Mouse (Mus musculus) midbrain, postnatal 0 days (tissue): Measurements from ENCODE around the gene Gas2l2. TPM values are rescaled to one million over a fixed set of nuclear protein-coding genes. Genes with fewer than 3 reads are reported as not detected.

Experiments used
- ATAC-seq: fragments of 200-750 bp; cut with Nextera tagmentation; 2 replicates; pipeline ENCODE4 v1.8.0; 2017; ENCODE audit warnings: moderate number of reproducible peaks, mild to moderate bottlenecking, moderate TSS enrichment, moderate library complexity; ENCODE audit not compliant: low FRiP score
- DNase-seq: peaks from one replicate; pipeline ENCODE4 v3.0.0-alpha.2; 2015; ENCODE audit warnings: low spot score
- H3K27ac ChIP-seq: fragments of 300-500 bp; sonication (generic); 2 replicates; pipeline ENCODE4 v1.5.1; 2014; ENCODE audit warnings: low read depth, mild to moderate bottlenecking, low read length, mixed read lengths
- H3K27me3 ChIP-seq: fragments of 300-500 bp; sonication (generic); 2 replicates; pipeline ENCODE4 v1.6.1; 2014; ENCODE audit warnings: low read length, control low read depth, mixed read lengths; ENCODE audit not compliant: insufficient read depth
- H3K36me3 ChIP-seq: fragments of 300-500 bp; sonication (generic); 2 replicates; pipeline ENCODE4 v1.6.1; 2014; ENCODE audit warnings: low read length, control low read depth, mixed read lengths; ENCODE audit not compliant: insufficient read depth
- H3K4me1 ChIP-seq: fragments of 300-500 bp; sonication (generic); 2 replicates; pipeline ENCODE4 v1.6.1; 2014; ENCODE audit warnings: mild to moderate bottlenecking, control low read depth, antibody characterized with exemption, low read length, mixed read lengths; ENCODE audit not compliant: insufficient read depth
- H3K4me2 ChIP-seq: fragments of 300-500 bp; sonication (generic); 2 replicates; pipeline ENCODE4 v1.6.1; 2014; ENCODE audit warnings: low read depth, mild to moderate bottlenecking, low read length, mixed read lengths; ENCODE audit not compliant: poor library complexity, severe bottlenecking
- H3K4me3 ChIP-seq: fragments of 300-500 bp; sonication (generic); 2 replicates; pipeline ENCODE4 v1.5.1; 2014; ENCODE audit warnings: low read depth, mild to moderate bottlenecking, low read length, moderate library complexity
- H3K9ac ChIP-seq: fragments of 300-500 bp; sonication (generic); replicated peaks from 2 replicates; pipeline ENCODE4 v1.6.1; 2014; ENCODE audit warnings: mild to moderate bottlenecking, low read length, moderate library complexity, mixed read lengths; ENCODE audit not compliant: poor library complexity, severe bottlenecking
- H3K9me3 ChIP-seq: fragments of 300-500 bp; sonication (generic); 2 replicates; pipeline ENCODE4 v1.6.1; 2016; ENCODE audit warnings: low read length, control low read depth
- CTCF ChIP-seq: IDR thresholded peaks from 2 replicates; pipeline ENCODE4 v1.5.1; 2016; ENCODE audit warnings: antibody characterized with exemption, mild to moderate bottlenecking
- WGBS: fragments of 180-500 bp; shearing (Covaris S2); extraction: QIAGEN DNeasy Blood & Tissue Kit; methylation state at CpG from one replicate; pipeline ENCODE4 v1.1.7; 2014; 5-methylcytosine and 5-hydroxymethylcytosine counted together
- polyA plus RNA-seq: library from polyadenylated mRNA; unstranded; fragments of >200 nt; fragmentation: Nextera tagmentation; extraction: Ambion mirVana; gene quantifications from 2 replicates; pipeline ENCODE4 v1.2.1, GENCODE M21; 2015
- total RNA-seq: library from RNA; depleted of rRNA; stranded (reverse); fragments of >200 nt; gene quantifications from 2 replicates; pipeline ENCODE4 v1.2.3, GENCODE M21; 2014

The Gas2l2 gene
- total and polyA plus RNA-seq, 2 experiments from 2014 or later: 0.44 to 0.67 TPM

GRCm38 (mm10) chr11:83409792-83410291 lies 19.4 kb downstream of the Gas2l2 start:
- DNase-seq (peak; percentile 4), ATAC-seq (0 out of 2 replicates have a peak, but pooled peaks have one; percentile 52)
- H3K27me3 ChIP-seq: no peaks in the 10 kb centered on the region
- H3K4me1 ChIP-seq: peaks cover 8% of the 10 kb centered on the region; the same call in 1 of the 2 replicates
- 0 out of 2 replicates have a peak overlapping the region, but pooled peaks have one; percentile 18 for H3K27ac ChIP-seq
- H3K9ac ChIP-seq: peak overlapping the region; percentile 86
- peak overlapping the region; percentile 91 for H3K4me2 ChIP-seq
- H3K9me3 ChIP-seq: no peaks in the 10 kb centered on the region
- 2% methylated on average over 19 of the region's 40 CpGs for WGBS
- peaks cover 3% of the 10 kb centered on the region; the same call in 1 of the 2 replicates for H3K36me3 ChIP-seq
- H3K4me3 ChIP-seq: peak overlapping the region; percentile 93
- no peak for TF ChIP-seq CTCF

- H3K9ac ChIP-seq: peak within 1 kb of the TSS; percentile 86
- TF ChIP-seq CTCF: no peak
- H3K4me3 ChIP-seq: peak within 1 kb of the TSS; percentile 93
- ATAC-seq: peak; percentile 72
- H3K36me3 ChIP-seq: peaks cover 3% of the 10 kb centered on the region; the same call in 1 of the 2 replicates
- H3K4me2 ChIP-seq: peak within 1 kb of the TSS; percentile 91
- peaks cover 8% of the 10 kb centered on the region; the same call in 1 of the 2 replicates for H3K4me1 ChIP-seq
- 0 out of 2 replicates have a peak within 1 kb of the TSS, but pooled peaks have one; percentile 18 for H3K27ac ChIP-seq
- no peaks in the 10 kb centered on the region for H3K27me3 ChIP-seq
- DNase-seq: peak; percentile 60
- H3K9me3 ChIP-seq: no peaks in the 10 kb centered on the region
- WGBS: 1% methylated on average over 25 of the region's 44 CpGs
Measured at GRCm38 (mm10) chr11:83409087-83409754, 20.0 kb downstream of the Gas2l2 start, which contains the start of gene Rasl10b. TSS of gene Rasl10b (plus strand) at chr11:83409137.

GRCm38 (mm10) chr11:83408242-83408641 lies 21.0 kb downstream of the Gas2l2 start:
- 44% methylated on average over 8 of the region's 8 CpGs for WGBS
- no peak for ATAC-seq

GRCm38 (mm10) chr11:83406391-83406790 lies 22.9 kb downstream of the Gas2l2 start:
- H3K4me3 ChIP-seq: no peak overlapping the region
- H3K4me2 ChIP-seq: no peak overlapping the region
- H3K27me3 ChIP-seq: no peaks in the 10 kb centered on the region
- 77% methylated on average over 3 of the region's 3 CpGs for WGBS
- no peak for DNase-seq
- H3K9me3 ChIP-seq: no peaks in the 10 kb centered on the region
- peaks cover 14% of the 10 kb centered on the region for H3K36me3 ChIP-seq
- H3K9ac ChIP-seq: no peak overlapping the region
- H3K4me1 ChIP-seq: no peaks in the 10 kb centered on the region; the same call in 1 of the 2 replicates
- H3K27ac ChIP-seq: no peak overlapping the region
- no peak for TF ChIP-seq CTCF
- no peak for ATAC-seq

More at GRCm38 (mm10) chr11:83408242-83408641, 21.0 kb downstream of the Gas2l2 start:
- no peaks in the 10 kb centered on the region for H3K27me3 ChIP-seq
- no peak for TF ChIP-seq CTCF
- no peak overlapping the region for H3K27ac ChIP-seq
- no peak overlapping the region for H3K4me3 ChIP-seq
- no peaks in the 10 kb centered on the region for H3K9me3 ChIP-seq
- H3K4me2 ChIP-seq: no peak overlapping the region
- H3K4me1 ChIP-seq: peaks cover 8% of the 10 kb centered on the region; the same call in 1 of the 2 replicates
- no peak overlapping the region for H3K9ac ChIP-seq
- DNase-seq: no peak
- peaks cover 9% of the 10 kb centered on the region for H3K36me3 ChIP-seq

- no peak for DNase-seq
- Histone ChIP-seq H3K27ac (no peak overlapping the region), H3K9ac (no peak overlapping the region), H3K4me2 (no peak overlapping the region), H3K27me3 (no peaks in the 10 kb centered on the region), H3K4me1 (no peaks in the 10 kb centered on the region), H3K36me3 (peaks cover 17% of the 10 kb centered on the region), H3K9me3 (no peaks in the 10 kb centered on the region), H3K4me3 (no peak overlapping the region)
- no peak for ATAC-seq
- WGBS: 82% methylated on average over 7 of the region's 7 CpGs
- TF ChIP-seq CTCF: no peak
Measured at GRCm38 (mm10) chr11:83403787-83404186, 25.5 kb downstream of the Gas2l2 start.

- no peak overlapping the region for H3K27ac ChIP-seq
- H3K4me2 ChIP-seq: no peak overlapping the region
- no peaks in the 10 kb centered on the region for H3K9me3 ChIP-seq
- no peaks in the 10 kb centered on the region for H3K27me3 ChIP-seq
- WGBS: 82% methylated on average over 5 of the region's 5 CpGs
- no peak overlapping the region for H3K9ac ChIP-seq
- peaks cover 32% of the 10 kb centered on the region for H3K36me3 ChIP-seq
- no peak for ATAC-seq
- no peak overlapping the region for H3K4me3 ChIP-seq
- no peaks in the 10 kb centered on the region for H3K4me1 ChIP-seq
- TF ChIP-seq CTCF: no peak
- DNase-seq: no peak
Measured at GRCm38 (mm10) chr11:83398724-83399123, 30.5 kb downstream of the Gas2l2 start.
